Comparison of ENCODE assay signal across 22 mouse cellular contexts in the genomic region with DNA sequence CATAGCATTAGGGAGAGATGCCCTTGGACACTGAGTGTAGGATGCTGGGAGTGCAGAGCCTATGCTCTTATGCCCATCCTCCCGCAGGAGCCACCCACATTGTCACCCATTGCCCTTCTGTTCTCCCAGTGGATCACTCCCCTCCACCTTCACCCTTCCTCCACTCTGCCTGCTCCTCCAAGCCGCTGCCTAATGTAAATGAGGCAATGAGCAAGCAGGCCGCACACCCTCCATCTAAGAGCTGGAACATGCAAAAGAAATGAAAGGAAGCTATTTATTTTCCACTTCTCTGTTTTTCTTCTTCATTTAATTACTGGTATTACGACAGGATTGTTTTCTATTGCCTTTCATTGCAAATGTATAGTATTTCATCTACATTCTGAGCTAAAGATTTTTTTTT.
A peak's percentile ranks its signal among the peaks of the same experiment; 100 is the strongest.
DNase-seq lines count a peak whose midpoint lies in the region; ATAC-seq lines count a peak whose summit lies in the region.
"Had no signal": no experiment of that assay in that cellular context is flagged by ENCODE, and none has a peak within 500 bp of the region (broad histone marks: within the 10 kb centered on the region; RNA-seq: fewer than 3 reads in every experiment).

No protein-coding gene starts in this region.

- no peaks in the 10 kb centered on the region for H3K36me3 ChIP-seq in midbrain, embryonic 10.5 days
- no peaks in the 10 kb centered on the region for H3K36me3 ChIP-seq in midbrain, embryonic 11.5 days (ENCODE audit: control insufficient read depth, insufficient read depth, low read length)
- H3K36me3 ChIP-seq in forebrain, embryonic 15.5 days = no peaks in the 10 kb centered on the region
- H3K36me3 ChIP-seq in hindbrain, embryonic 15.5 days = no peaks in the 10 kb centered on the region
- H3K36me3 ChIP-seq in neural tube, embryonic 15.5 days = no peaks in the 10 kb centered on the region
- H3K36me3 ChIP-seq: heart, embryonic 15.5 days had no signal

- H3K4me1 ChIP-seq in midbrain, embryonic 10.5 days = peaks cover 32% of the 10 kb centered on the region
- peaks cover 13% of the 10 kb centered on the region for H3K4me1 ChIP-seq in midbrain, embryonic 11.5 days (ENCODE audit: control insufficient read depth, insufficient read depth, low read length)
- H3K4me1 ChIP-seq in forebrain, embryonic 15.5 days = peaks cover 28% of the 10 kb centered on the region
- peaks cover 50% of the 10 kb centered on the region for H3K4me1 ChIP-seq in hindbrain, embryonic 15.5 days (replicated peaks)
- peaks cover 42% of the 10 kb centered on the region for H3K4me1 ChIP-seq in neural tube, embryonic 15.5 days
- H3K4me1 ChIP-seq: heart, embryonic 15.5 days had no signal

- WGBS in midbrain, embryonic 10.5 days = 78% methylated on average over 4 of the region's 4 CpGs
- 65% methylated on average over 4 of the region's 4 CpGs for WGBS in midbrain, embryonic 11.5 days
- 31% methylated on average over 4 of the region's 4 CpGs for WGBS in forebrain, embryonic 15.5 days
- WGBS in hindbrain, embryonic 15.5 days = 38% methylated on average over 4 of the region's 4 CpGs
- WGBS in neural tube, embryonic 15.5 days = 36% methylated on average over 4 of the region's 4 CpGs

- H3K27me3 ChIP-seq in midbrain, embryonic 10.5 days (ENCODE audit: low read depth, poor library complexity, severe bottlenecking) = no peaks in the 10 kb centered on the region
- no peaks in the 10 kb centered on the region for H3K27me3 ChIP-seq in midbrain, embryonic 11.5 days (ENCODE audit: control insufficient read depth, insufficient read depth, low read length)
- no peaks in the 10 kb centered on the region for H3K27me3 ChIP-seq in forebrain, embryonic 15.5 days
- H3K27me3 ChIP-seq in hindbrain, embryonic 15.5 days = no peaks in the 10 kb centered on the region
- no peaks in the 10 kb centered on the region for H3K27me3 ChIP-seq in neural tube, embryonic 15.5 days (replicated peaks)
- H3K27me3 ChIP-seq: heart, embryonic 15.5 days; Patski had no signal

- peak overlapping the region; percentile 50; the same call in 1 of the 2 replicates for H3K27ac ChIP-seq in midbrain, embryonic 10.5 days (replicated peaks)
- H3K27ac ChIP-seq in midbrain, embryonic 11.5 days (ENCODE audit: low read depth, low read length) = no peak overlapping the region
- peak overlapping the region; percentile 54 for H3K27ac ChIP-seq in forebrain, embryonic 15.5 days (replicated peaks)
- peak overlapping the region; percentile 72 for H3K27ac ChIP-seq in hindbrain, embryonic 15.5 days (replicated peaks)
- peak overlapping the region; percentile 58 for H3K27ac ChIP-seq in neural tube, embryonic 15.5 days (replicated peaks)
- H3K27ac ChIP-seq: gastrocnemius, adult 2 months; heart, adult 2 months; heart, embryonic 15.5 days; macrophage had no signal

- DNase-seq in midbrain, embryonic 10.5 days (ENCODE audit: low spot score) = no peak
- DNase-seq in midbrain, embryonic 11.5 days (ENCODE audit: low spot score, missing footprints) = no peak
- DNase-seq in gastrocnemius, adult 18-20 months (ENCODE audit: low spot score) = no peak
- DNase-seq in ovary, postnatal 14 days (ENCODE audit: low spot score) = no peak
- DNase-seq: adrenal gland, postnatal 14 days; cerebellum, adult 8-10 months; gastrocnemius, adult 2 months; heart, adult 2 months; kidney, adult 2 months; kidney, postnatal 25 days; left cerebral cortex, postnatal 4 days; lung, adult 18-20 months; spleen, adult 18-20 months; thymus, adult 18-20 months had no signal

- H3K9me3 ChIP-seq in midbrain, embryonic 10.5 days (replicated peaks) = no peaks in the 10 kb centered on the region
- no peaks in the 10 kb centered on the region for H3K9me3 ChIP-seq in midbrain, embryonic 11.5 days (ENCODE audit: control insufficient read depth, low read length)
- no peaks in the 10 kb centered on the region for H3K9me3 ChIP-seq in forebrain, embryonic 15.5 days
- no peaks in the 10 kb centered on the region for H3K9me3 ChIP-seq in hindbrain, embryonic 15.5 days
- H3K9me3 ChIP-seq in neural tube, embryonic 15.5 days (replicated peaks) = no peaks in the 10 kb centered on the region
- H3K9me3 ChIP-seq: heart, embryonic 15.5 days had no signal

- no peak overlapping the region for H3K9ac ChIP-seq in midbrain, embryonic 11.5 days (ENCODE audit: low read length)
- H3K9ac ChIP-seq in forebrain, embryonic 15.5 days (replicated peaks) = no peak overlapping the region
- H3K9ac ChIP-seq in hindbrain, embryonic 15.5 days = no peak overlapping the region
- no peak overlapping the region for H3K9ac ChIP-seq in neural tube, embryonic 15.5 days (replicated peaks)
- H3K9ac ChIP-seq: heart, embryonic 15.5 days had no signal

- H3K4me2 ChIP-seq in midbrain, embryonic 11.5 days = no peak overlapping the region
- H3K4me2 ChIP-seq in forebrain, embryonic 15.5 days (replicated peaks) = no peak overlapping the region
- H3K4me2 ChIP-seq in hindbrain, embryonic 15.5 days = no peak overlapping the region
- H3K4me2 ChIP-seq in neural tube, embryonic 15.5 days = no peak overlapping the region
- H3K4me2 ChIP-seq: heart, embryonic 15.5 days had no signal

- ATAC-seq in midbrain, embryonic 11.5 days (ENCODE audit: low FRiP score) = no peak
- no peak for ATAC-seq in forebrain, embryonic 15.5 days (replicated peaks)
- ATAC-seq in hindbrain, embryonic 15.5 days (ENCODE audit: low FRiP score, low read depth) = no peak
- no peak for ATAC-seq in neural tube, embryonic 15.5 days (ENCODE audit: low FRiP score)
- ATAC-seq: activated CD4-positive, CD25-positive, alpha-beta regulatory T cell, adult 4 months; Patski had no signal

- no peak overlapping the region for H3K4me3 ChIP-seq in midbrain, embryonic 10.5 days
- H3K4me3 ChIP-seq in midbrain, embryonic 11.5 days (ENCODE audit: low read depth, low read length) = no peak overlapping the region
- H3K4me3 ChIP-seq in forebrain, embryonic 15.5 days = no peak overlapping the region
- no peak overlapping the region for H3K4me3 ChIP-seq in hindbrain, embryonic 15.5 days
- H3K4me3 ChIP-seq in neural tube, embryonic 15.5 days (replicated peaks) = no peak overlapping the region
- H3K4me3 ChIP-seq: erythroblast, embryonic 14.5 days; gastrocnemius, adult 2 months; heart, adult 2 months; heart, embryonic 15.5 days had no signal
